Mouse (Mus musculus) bone marrow macrophage, adult 2 months (primary cell): ENCODE data around the gene Sel1l3.

ENCODE experiments used
- CTCF ChIP-seq: IDR thresholded peaks from 2 replicates; pipeline ENCODE4 v1.5.1; 2012; ENCODE audit warnings: low read depth, mild to moderate bottlenecking, low read length, moderate library complexity
- POLR2A ChIP-seq: IDR thresholded peaks from 2 replicates; pipeline ENCODE4 v1.6.1; 2012; ENCODE audit warnings: mild to moderate bottlenecking, low read depth, low read length, borderline replicate concordance

- no peak for TF ChIP-seq POLR2A
- TF ChIP-seq CTCF = no peak
Measured at GRCm38 (mm10) chr5:53241109-53241508, 27.4 kb upstream of the Sel1l3 start.
